Mouse (Mus musculus) Patski (cell line): ENCODE measurements around the gene Wls. TPM values are rescaled to one million over a fixed set of nuclear protein-coding genes. Genes with fewer than 3 reads are reported as not detected.

Experiments
- ATAC-seq: fragments of 100-300 bp; one replicate; pipeline ENCODE4 v1.8.0; 2021
- CTCF ChIA-PET: fragments of 350-600 bp; sonication (Branson Sonifier 250); formaldehyde crosslinking; loops from one replicate; lab custom pipeline; 2022; ENCODE audit warnings: inconsistent platforms; lab: Charles Lee
- POLR2A ChIA-PET: fragments of 350-600 bp; sonication (Branson Sonifier 250); formaldehyde crosslinking; loops from one replicate; lab custom pipeline; 2022; ENCODE audit warnings: antibody characterized with exemption, inconsistent platforms; lab: Charles Lee
- DNase-seq: peaks from one replicate; pipeline ENCODE4 v3.0.0-alpha.2; 2011; ENCODE audit warnings: low read depth, low spot score
- H3K27me3 ChIP-seq: fragments of 371-371 bp; one replicate; pipeline ENCODE4 v1.5.1; 2021
- CTCF ChIP-seq: fragments of 100-300 bp; IDR thresholded peaks from one replicate; pipeline ENCODE4 v1.5.1; 2021
- in situ Hi-C: fragments of 300-500 bp; cut with MboI; formaldehyde crosslinking; loops from 3 replicates; pipeline ENCODE4 v1.11.1; 2018; ENCODE audit warnings: low pct_unique_long_range_greater_than_20kb, mixed read lengths
- polyA plus RNA-seq: library from polyadenylated mRNA; unstranded; gene quantifications from one replicate; pipeline ENCODE4 v1.2.3, GENCODE M21; 2021

The Wls gene
- polyA plus RNA-seq, 1 experiment from 2014 or later = 565 TPM

DNA sequence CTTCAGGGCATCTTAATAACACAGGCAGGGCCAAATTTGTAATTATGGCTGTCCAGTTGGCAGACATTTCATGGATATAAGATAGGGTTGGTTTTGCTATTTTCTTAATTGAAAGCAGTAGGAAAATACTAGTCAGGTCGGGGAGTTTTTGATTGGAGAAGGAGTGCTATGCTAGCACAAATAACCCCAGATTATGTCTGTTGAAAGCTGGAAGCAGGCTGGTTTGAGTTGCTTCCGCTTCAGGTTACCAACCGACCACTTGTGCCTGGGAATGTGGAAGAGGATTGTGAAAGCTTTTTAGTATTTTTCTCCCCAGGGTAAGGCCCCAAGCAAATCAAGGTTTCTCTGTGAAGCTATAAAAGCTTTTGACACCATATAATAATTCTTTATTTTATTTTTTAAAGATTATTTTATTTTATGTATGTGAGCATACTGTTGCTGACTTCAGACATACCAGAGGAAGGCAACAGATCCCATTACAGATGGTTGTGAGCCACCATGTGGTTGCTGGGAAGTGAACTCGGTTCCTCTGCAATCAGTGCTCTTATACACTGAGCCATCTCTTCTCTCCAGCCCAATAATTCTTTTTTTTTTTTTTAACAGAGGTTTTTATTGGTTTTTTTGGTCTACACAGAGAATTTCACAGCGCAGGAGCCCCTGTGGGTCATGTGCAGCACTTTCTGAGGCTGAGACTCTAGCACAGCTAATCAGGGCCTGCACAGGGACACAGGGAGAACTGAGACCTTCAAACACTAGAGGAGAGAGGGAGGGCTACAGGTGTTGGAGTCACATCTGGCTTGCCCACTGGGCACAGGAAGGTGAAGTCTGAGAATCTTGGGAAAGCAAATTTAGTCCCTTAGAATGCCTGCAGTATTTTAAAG, 50.9 kb downstream of the Wls start:
- no peak for DNase-seq
- ChIA-PET CTCF (interaction anchor here (1.0 to 1.7 kb wide), 2 partner anchors 27 to 50 kb away, joined by 4 read pairs; no protein-coding TSS in a partner anchor), POLR2A (interaction anchor here (0.7 to 5.3 kb wide), 2 partner anchors 49 to 185 kb away, joined by 4 to 24 read pairs; partner anchors contain the start of gene Wls)
- H3K27me3 ChIP-seq = no peaks in the 10 kb centered on the region
- peak; percentile 11 for TF ChIP-seq CTCF
- no peak for ATAC-seq
- in situ Hi-C loops = no loop called here

- POLR2A ChIA-PET = interaction anchor here (0.7 kb wide), 1 partner anchor 186 kb away, joined by 4 read pairs; no protein-coding TSS in a partner anchor
- in situ Hi-C loops = no loop called here
- DNase-seq (no peak), ATAC-seq (no peak)
- CTCF ChIA-PET = no interaction called here
- H3K27me3 ChIP-seq = no peaks in the 10 kb centered on the region
- no peak for TF ChIP-seq CTCF
Observed at GRCm38 (mm10) chr3:159891057-159891752, 51.7 kb downstream of the Wls start.

DNA sequence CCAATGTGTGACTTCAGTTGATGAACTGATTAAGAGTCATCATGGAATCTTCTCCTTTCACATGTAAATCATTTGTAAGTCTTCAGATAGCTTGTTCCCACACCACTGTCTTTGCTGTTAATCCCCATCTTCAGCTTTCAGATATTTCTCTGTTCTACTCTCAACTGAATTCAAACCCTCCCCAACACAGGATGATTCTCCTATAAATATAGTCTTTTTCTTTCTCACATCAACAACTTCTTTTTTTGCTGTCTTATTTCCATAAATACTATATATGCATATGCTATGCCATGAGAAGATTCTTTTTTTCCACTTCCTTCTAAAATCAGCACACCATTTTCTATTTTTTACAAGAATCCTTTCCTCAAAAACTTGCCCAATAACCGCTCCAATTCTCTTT, 67.9 kb downstream of the Wls start:
- CTCF ChIA-PET = interaction anchor here (1.1 kb wide), 1 partner anchor 12 kb away, joined by 4 read pairs; no protein-coding TSS in a partner anchor
- no peak for TF ChIP-seq CTCF
- POLR2A ChIA-PET = no interaction called here
- DNase-seq (no peak), ATAC-seq (no peak)
- no peaks in the 10 kb centered on the region for H3K27me3 ChIP-seq
- in situ Hi-C loops = no loop called here

DNA sequence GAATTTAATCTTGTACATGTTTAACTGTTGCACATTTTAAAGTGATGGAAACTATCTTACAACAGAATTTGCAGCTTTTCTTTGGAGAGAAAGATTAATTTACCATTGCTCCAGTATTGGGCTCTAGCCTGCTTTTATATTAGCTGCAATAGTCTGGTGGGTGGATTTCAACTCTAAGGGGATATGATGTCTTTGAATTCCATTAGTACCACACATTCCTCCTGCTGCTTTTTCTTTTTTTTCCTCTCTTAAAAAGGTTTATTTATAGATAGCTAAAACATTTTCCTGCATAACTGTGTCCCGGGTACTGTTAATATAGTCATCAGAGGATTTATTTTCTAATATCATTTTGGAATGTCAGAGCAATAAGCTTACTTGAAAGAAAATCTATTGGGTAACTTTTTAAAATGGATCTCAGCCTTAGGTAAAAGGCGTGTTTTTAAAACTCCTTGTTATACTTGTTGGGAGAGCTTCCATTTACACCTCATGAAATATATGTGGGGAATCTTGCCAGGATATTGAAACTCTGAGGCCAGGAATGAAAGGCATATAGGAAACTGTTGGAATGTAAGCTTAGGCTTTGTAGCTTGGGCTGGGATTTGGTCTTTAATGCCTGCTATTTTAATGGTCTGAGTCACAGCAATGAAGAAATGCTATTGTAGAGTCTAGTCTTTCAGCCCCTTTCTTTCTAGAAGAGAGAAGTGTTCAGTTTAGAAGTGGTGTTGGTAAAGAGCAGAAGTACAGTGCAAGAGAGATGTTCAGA, 78.0 kb downstream of the Wls start:
- no peak for ATAC-seq
- CTCF ChIA-PET = interaction anchor here (0.8 to 2.6 kb wide), 10 partner anchors 9 to 185 kb away, joined by 3 to 12 read pairs (median 4); no protein-coding TSS in a partner anchor

More for the DNA sequence above, 78.0 kb downstream of the Wls start:
- POLR2A ChIA-PET = interaction anchor here (0.5 to 1.2 kb wide), 2 partner anchors 10 to 78 kb away, joined by 4 to 6 read pairs; partner anchors contain the start of gene Wls
- TF ChIP-seq CTCF = no peak
- in situ Hi-C loops = no loop called here
- no peak for DNase-seq
- no peaks in the 10 kb centered on the region for H3K27me3 ChIP-seq

Other genes starting within 250 kb of the Wls start
- not detected for gene Rpe65, start 240.5 kb upstream of the Wls start, polyA plus RNA-seq